Mouse (Mus musculus): ENCODE measurements around the gene Hsd11b1. TPM values are rescaled to one million over a fixed set of nuclear protein-coding genes. Genes with fewer than 3 reads are reported as not detected.

The Hsd11b1 gene
- total and polyA plus RNA-seq, 2 experiments from 2014 or later: 2.8 to 3.0 TPM

- WGBS: 67% methylated on average over 5 of the region's 5 CpGs
- ATAC-seq (ENCODE audit: low FRiP score): no peak
- Histone ChIP-seq H3K4me1 (ENCODE audit: insufficient read depth, low read length) (no peaks in the 10 kb centered on the region), H3K4me2 (ENCODE audit: low read depth, low read length, poor library complexity, severe bottlenecking) (no peak overlapping the region), H3K9me3 (ENCODE audit: low read length) (no peaks in the 10 kb centered on the region), H3K27ac (ENCODE audit: low read depth, low read length) (no peak overlapping the region), H3K36me3 (ENCODE audit: insufficient read depth, low read length) (no peaks in the 10 kb centered on the region), H3K27me3 (ENCODE audit: insufficient read depth, low read length) (no peaks in the 10 kb centered on the region), H3K4me3 (ENCODE audit: low read depth, low read length) (no peak overlapping the region), H3K9ac (replicated peaks; ENCODE audit: low read length, poor library complexity, severe bottlenecking) (no peak overlapping the region)
- no peak for DNase-seq (ENCODE audit: low spot score)
- no peak for TF ChIP-seq CTCF (IDR thresholded peaks at IDR 0.05)
Measured at GRCm38 (mm10) chr1:193230935-193231334, 32.9 kb downstream of the Hsd11b1 start.

GRCm38 (mm10) chr1:193230531-193230930 is 33.3 kb downstream of the Hsd11b1 start:
- TF ChIP-seq CTCF (IDR thresholded peaks at IDR 0.05): no peak
- Histone ChIP-seq H3K4me2 (ENCODE audit: low read depth, low read length, poor library complexity, severe bottlenecking) (no peak overlapping the region), H3K4me3 (ENCODE audit: low read depth, low read length) (no peak overlapping the region), H3K9ac (replicated peaks; ENCODE audit: low read length, poor library complexity, severe bottlenecking) (no peak overlapping the region), H3K27ac (ENCODE audit: low read depth, low read length) (no peak overlapping the region), H3K4me1 (ENCODE audit: insufficient read depth, low read length) (no peaks in the 10 kb centered on the region), H3K27me3 (ENCODE audit: insufficient read depth, low read length) (no peaks in the 10 kb centered on the region), H3K36me3 (ENCODE audit: insufficient read depth, low read length) (no peaks in the 10 kb centered on the region), H3K9me3 (ENCODE audit: low read length) (no peaks in the 10 kb centered on the region)
- ATAC-seq (ENCODE audit: low FRiP score): no peak
- WGBS: 73% methylated on average over 3 of the region's 3 CpGs
- no peak for DNase-seq (ENCODE audit: low spot score)

GRCm38 (mm10) chr1:193229570-193229969 is 34.3 kb downstream of the Hsd11b1 start:
- Histone ChIP-seq H3K4me3 (ENCODE audit: low read depth, low read length) (no peak overlapping the region), H3K4me2 (ENCODE audit: low read depth, low read length, poor library complexity, severe bottlenecking) (no peak overlapping the region), H3K36me3 (ENCODE audit: insufficient read depth, low read length) (no peaks in the 10 kb centered on the region), H3K27ac (ENCODE audit: low read depth, low read length) (no peak overlapping the region), H3K9me3 (ENCODE audit: low read length) (no peaks in the 10 kb centered on the region), H3K27me3 (ENCODE audit: insufficient read depth, low read length) (no peaks in the 10 kb centered on the region), H3K9ac (replicated peaks; ENCODE audit: low read length, poor library complexity, severe bottlenecking) (no peak overlapping the region), H3K4me1 (ENCODE audit: insufficient read depth, low read length) (no peaks in the 10 kb centered on the region)
- no peak for TF ChIP-seq CTCF (IDR thresholded peaks at IDR 0.05)
- 95% methylated on average over 5 of the region's 5 CpGs for WGBS
- ATAC-seq (ENCODE audit: low FRiP score) (no peak), DNase-seq (ENCODE audit: low spot score) (no peak)

- no peak overlapping the region for H3K4me3 ChIP-seq (ENCODE audit: low read depth, low read length)
- 68% methylated on average over 4 of the region's 4 CpGs for WGBS
- H3K27ac ChIP-seq (ENCODE audit: low read depth, low read length): no peak overlapping the region
- H3K9me3 ChIP-seq (ENCODE audit: low read length): no peaks in the 10 kb centered on the region
- no peak for TF ChIP-seq CTCF (IDR thresholded peaks at IDR 0.05)
- no peak for DNase-seq (ENCODE audit: low spot score)
- no peaks in the 10 kb centered on the region for H3K4me1 ChIP-seq (ENCODE audit: insufficient read depth, low read length)
- no peaks in the 10 kb centered on the region for H3K36me3 ChIP-seq (ENCODE audit: insufficient read depth, low read length)
- no peak overlapping the region for H3K9ac ChIP-seq (replicated peaks; ENCODE audit: low read length, poor library complexity, severe bottlenecking)
- no peaks in the 10 kb centered on the region for H3K27me3 ChIP-seq (ENCODE audit: insufficient read depth, low read length)
- no peak overlapping the region for H3K4me2 ChIP-seq (ENCODE audit: low read depth, low read length, poor library complexity, severe bottlenecking)
- no peak for ATAC-seq (ENCODE audit: low FRiP score)
Measured at GRCm38 (mm10) chr1:193227537-193227936, 36.3 kb downstream of the Hsd11b1 start.

GRCm38 (mm10) chr1:193226724-193227522 is 37.0 kb downstream of the Hsd11b1 start:
- Histone ChIP-seq H3K36me3 (ENCODE audit: insufficient read depth, low read length) (no peaks in the 10 kb centered on the region), H3K4me2 (ENCODE audit: low read depth, low read length, poor library complexity, severe bottlenecking) (no peak overlapping the region), H3K9me3 (ENCODE audit: low read length) (no peaks in the 10 kb centered on the region), H3K9ac (replicated peaks; ENCODE audit: low read length, poor library complexity, severe bottlenecking) (no peak overlapping the region), H3K27me3 (ENCODE audit: insufficient read depth, low read length) (no peaks in the 10 kb centered on the region), H3K4me1 (ENCODE audit: insufficient read depth, low read length) (no peaks in the 10 kb centered on the region), H3K27ac (ENCODE audit: low read depth, low read length) (no peak overlapping the region), H3K4me3 (ENCODE audit: low read depth, low read length) (no peak overlapping the region)
- DNase-seq (ENCODE audit: low spot score): no peak
- no peak for ATAC-seq (ENCODE audit: low FRiP score)
- WGBS: 48% methylated on average over 7 of the region's 7 CpGs
- no peak for TF ChIP-seq CTCF (IDR thresholded peaks at IDR 0.05)

- Histone ChIP-seq H3K4me2 (ENCODE audit: low read depth, low read length, poor library complexity, severe bottlenecking) (no peak overlapping the region), H3K9ac (replicated peaks; ENCODE audit: low read length, poor library complexity, severe bottlenecking) (no peak overlapping the region), H3K4me1 (ENCODE audit: insufficient read depth, low read length) (no peaks in the 10 kb centered on the region), H3K27me3 (ENCODE audit: insufficient read depth, low read length) (no peaks in the 10 kb centered on the region), H3K36me3 (ENCODE audit: insufficient read depth, low read length) (no peaks in the 10 kb centered on the region), H3K9me3 (ENCODE audit: low read length) (no peaks in the 10 kb centered on the region), H3K27ac (ENCODE audit: low read depth, low read length) (no peak overlapping the region), H3K4me3 (ENCODE audit: low read depth, low read length) (no peak overlapping the region)
- 88% methylated on average over 4 of the region's 4 CpGs for WGBS
- no peak for TF ChIP-seq CTCF (IDR thresholded peaks at IDR 0.05)
- DNase-seq (ENCODE audit: low spot score) (no peak), ATAC-seq (ENCODE audit: low FRiP score) (no peak)
Measured at GRCm38 (mm10) chr1:193226114-193226513, 37.8 kb downstream of the Hsd11b1 start.
